Mouse (Mus musculus): Measurements from ENCODE around the gene Il17ra.

DNA sequence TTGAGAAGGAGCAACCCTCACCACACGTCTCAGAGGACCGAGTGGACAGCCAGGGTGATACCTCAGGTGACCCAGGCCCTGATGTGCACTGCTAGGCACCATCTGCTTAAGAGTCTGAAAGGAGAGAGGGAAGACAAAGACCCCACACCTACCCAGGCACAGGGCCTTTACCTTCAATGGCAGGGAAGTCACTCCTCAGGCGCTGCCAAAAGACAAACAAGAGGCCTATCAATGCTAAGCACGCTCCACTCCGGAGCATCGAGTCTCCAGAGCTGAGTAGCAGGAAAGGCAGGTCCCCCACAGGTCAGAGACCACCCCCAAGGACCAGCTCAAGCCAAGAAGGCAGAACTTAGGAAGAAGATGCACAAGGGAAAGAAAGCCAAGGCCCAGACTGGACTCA is 53.8 kb downstream of the Il17ra start:
- no peak for TF ChIP-seq CTCF (IDR thresholded peaks at IDR 0.05; ENCODE audit: insufficient read depth, low read depth, low read length)
- no peak for TF ChIP-seq POLR2A (IDR thresholded peaks at IDR 0.05; ENCODE audit: insufficient read depth, low read depth, low read length)
